Mouse (Mus musculus) bone marrow macrophage, adult 2 months (primary cell): ENCODE data around the gene Jpt1.

ENCODE experiments used
- CTCF ChIP-seq: IDR thresholded peaks from 2 replicates; pipeline ENCODE4 v1.5.1; 2012; ENCODE audit warnings: low read depth, mild to moderate bottlenecking, low read length, moderate library complexity
- POLR2A ChIP-seq: IDR thresholded peaks from 2 replicates; pipeline ENCODE4 v1.6.1; 2012; ENCODE audit warnings: mild to moderate bottlenecking, low read depth, low read length, borderline replicate concordance

DNA sequence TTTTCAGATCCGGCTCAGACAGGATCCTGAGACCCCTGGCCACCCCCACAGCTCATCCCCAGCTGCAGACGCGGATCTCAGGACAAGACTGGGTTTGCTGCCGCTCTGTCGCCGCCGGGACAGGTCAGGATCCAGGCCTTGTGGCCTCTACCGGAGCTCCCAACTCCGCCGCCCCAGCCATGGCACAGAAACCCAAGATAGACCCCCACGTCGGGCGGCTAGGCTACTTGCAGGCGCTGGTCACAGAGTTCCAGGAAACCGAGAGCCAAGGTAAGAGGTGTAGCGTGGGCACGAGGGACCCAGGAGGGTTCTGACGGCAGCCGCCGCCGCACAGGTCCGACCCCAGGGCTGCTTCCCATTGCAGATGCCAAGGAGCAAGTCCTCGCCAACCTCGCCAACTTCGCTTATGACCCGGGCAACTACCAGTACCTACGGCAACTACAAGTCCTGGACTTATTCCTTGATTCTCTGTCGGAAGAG is 38.4 kb downstream of the Jpt1 start:
- TF ChIP-seq POLR2A, result 0 out of 2 replicates have a peak, but pooled peaks have one; percentile 12
- no peak for TF ChIP-seq CTCF
